Mouse (Mus musculus) hindlimb bud, embryonic 11.5 days (tissue): Measurements from ENCODE around the gene Prkx.

ENCODE experiments used
- DNase-seq: peaks from one replicate; pipeline ENCODE4 v3.0.0-alpha.2; 2012; ENCODE audit warnings: low read depth, low spot score; ENCODE audit errors: extremely low spot score

Gene Prkx

GRCm38 (mm10) chrX:77796238-77796835, at the start of gene Prkx:
Gene Prkx (minus strand): TSS chrX:77796278.
- DNase-seq: no peak

- no peak for DNase-seq
These were observed 16.0 kb upstream of the Prkx start for GRCm38 (mm10) chrX:77812031-77812430.

- DNase-seq: no peak
These were observed 14.6 kb upstream of the Prkx start for GRCm38 (mm10) chrX:77810608-77811206.

GRCm38 (mm10) chrX:77808602-77809001, 12.5 kb upstream of the Prkx start:
- DNase-seq: no peak

GRCm38 (mm10) chrX:77802293-77802692, 6.2 kb upstream of the Prkx start:
- DNase-seq: no peak

GRCm38 (mm10) chrX:77801543-77801942, 5.5 kb upstream of the Prkx start:
- no peak for DNase-seq

- no peak for DNase-seq
These were observed 3.5 kb upstream of the Prkx start for GRCm38 (mm10) chrX:77799554-77799953.

GRCm38 (mm10) chrX:77797801-77798200, 1.7 kb upstream of the Prkx start:
- no peak for DNase-seq

- no peak for DNase-seq
These were observed 838 bp upstream of the Prkx start for GRCm38 (mm10) chrX:77796916-77797315.

GRCm38 (mm10) chrX:77795858-77796174, 262 bp downstream of the Prkx start:
- DNase-seq: no peak

- DNase-seq: no peak
These were observed 868 bp downstream of the Prkx start for GRCm38 (mm10) chrX:77794962-77795857.

- DNase-seq: no peak
These were observed 7.4 kb downstream of the Prkx start for GRCm38 (mm10) chrX:77788675-77789074.

GRCm38 (mm10) chrX:77786354-77786753, 9.7 kb downstream of the Prkx start:
- no peak for DNase-seq

GRCm38 (mm10) chrX:77777822-77778221, 18.3 kb downstream of the Prkx start:
- DNase-seq: no peak

GRCm38 (mm10) chrX:77765153-77765552, 30.9 kb downstream of the Prkx start:
- DNase-seq: no peak

GRCm38 (mm10) chrX:77744260-77744659, 51.8 kb downstream of the Prkx start:
- no peak for DNase-seq

- DNase-seq: no peak
These were observed 54.7 kb downstream of the Prkx start for GRCm38 (mm10) chrX:77741383-77741782.

GRCm38 (mm10) chrX:77733930-77734536, 62.0 kb downstream of the Prkx start:
- no peak for DNase-seq

GRCm38 (mm10) chrX:77720298-77720697, 75.8 kb downstream of the Prkx start:
- no peak for DNase-seq
